Mouse (Mus musculus) lung, postnatal 0 days (tissue): ENCODE data around the gene Gm2663. TPM values are rescaled to one million over a fixed set of nuclear protein-coding genes. Genes with fewer than 3 reads are reported as not detected.
"Not testable (repeated sequence)": the region's sequence is repeated elsewhere in the genome, so short reads cannot be mapped to it uniquely, and the experiment has no call there.

ENCODE experiments used
- ATAC-seq: fragments of 200-750 bp; cut with Nextera tagmentation; 2 replicates; pipeline ENCODE4 v1.8.0; 2017; ENCODE audit warnings: moderate library complexity
- DNase-seq: peaks from one replicate; pipeline ENCODE4 v3.0.0-alpha.2; 2016; ENCODE audit warnings: low spot score
- H3K27ac ChIP-seq: fragments of 300-500 bp; sonication (generic); 2 replicates; pipeline ENCODE4 v1.5.1; 2014; ENCODE audit warnings: antibody characterized with exemption, mild to moderate bottlenecking, low read length, mixed read lengths
- H3K27me3 ChIP-seq: fragments of 300-500 bp; sonication (generic); replicated peaks from 2 replicates; pipeline ENCODE4 v1.6.1; 2014; ENCODE audit warnings: low read length, mixed read lengths; ENCODE audit not compliant: insufficient read depth
- H3K36me3 ChIP-seq: fragments of 300-500 bp; sonication (generic); 2 replicates; pipeline ENCODE4 v1.6.1; 2014; ENCODE audit warnings: low read length, mixed read lengths; ENCODE audit not compliant: insufficient read depth
- H3K4me1 ChIP-seq: fragments of 300-500 bp; sonication (generic); 2 replicates; pipeline ENCODE4 v1.6.1; 2014; ENCODE audit warnings: antibody characterized with exemption, low read depth, low read length, mixed read lengths; ENCODE audit not compliant: insufficient read depth
- H3K4me2 ChIP-seq: fragments of 300-500 bp; sonication (generic); replicated peaks from 2 replicates; pipeline ENCODE4 v1.6.1; 2014; ENCODE audit warnings: low read depth, mild to moderate bottlenecking, low read length, moderate library complexity, mixed read lengths
- H3K4me3 ChIP-seq: fragments of 300-500 bp; sonication (generic); 2 replicates; pipeline ENCODE4 v1.5.1; 2014; ENCODE audit warnings: low read depth, low read length
- H3K9ac ChIP-seq: fragments of 300-500 bp; sonication (generic); replicated peaks from 2 replicates; pipeline ENCODE4 v1.6.1; 2014; ENCODE audit warnings: low read depth, mild to moderate bottlenecking
- H3K9me3 ChIP-seq: fragments of 300-500 bp; sonication (generic); 2 replicates; pipeline ENCODE4 v1.6.1; 2016; ENCODE audit warnings: low read length, mixed read lengths
- CTCF ChIP-seq: IDR thresholded peaks from 2 replicates; pipeline ENCODE4 v1.5.1; 2016; ENCODE audit warnings: antibody characterized with exemption, mild to moderate bottlenecking
- EP300 ChIP-seq: IDR thresholded peaks from 2 replicates; pipeline ENCODE4 v1.6.1; 2016; ENCODE audit warnings: antibody characterized with exemption, mild to moderate bottlenecking, control low read depth
- WGBS: fragments of 180-500 bp; shearing (Covaris S2); extraction: QIAGEN DNeasy Blood & Tissue Kit; methylation state at CpG from one replicate; pipeline ENCODE4 v1.1.7; 2014; 5-methylcytosine and 5-hydroxymethylcytosine counted together
- polyA plus RNA-seq: library from polyadenylated mRNA; unstranded; fragments of >200 nt; fragmentation: Nextera tagmentation; extraction: Ambion mirVana; gene quantifications from 2 replicates; pipeline ENCODE4 v1.2.1, GENCODE M21; 2015

Gm2663 gene
- polyA plus RNA-seq = not detected in 2 replicates

DNA sequence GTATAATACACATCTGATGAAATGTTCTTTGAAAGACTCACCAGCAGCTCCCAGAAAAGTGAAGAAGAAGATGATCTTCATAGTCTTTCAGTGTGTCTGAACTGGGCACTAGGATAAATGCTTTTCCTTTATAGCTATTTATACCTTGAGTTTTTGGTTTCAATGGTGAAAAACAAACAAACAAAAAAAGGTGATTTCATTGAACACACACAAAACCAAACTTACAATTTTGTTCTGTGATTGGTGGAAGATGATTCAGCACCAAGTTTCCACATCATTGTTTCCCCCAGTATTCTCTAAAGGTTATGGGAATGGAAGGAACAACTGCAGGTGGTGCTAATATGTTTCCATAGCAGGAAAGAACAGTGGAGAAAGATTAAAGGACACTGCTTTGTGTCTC lies at the start of gene Gm2663:
Gm2663 (minus strand) TSS at position 101 of the 400 bp plus-strand sequence.
- not testable (repeated sequence) for H3K4me3 ChIP-seq, H3K27me3 ChIP-seq, DNase-seq, H3K4me2 ChIP-seq, H3K27ac ChIP-seq, H3K4me1 ChIP-seq, H3K9me3 ChIP-seq, H3K36me3 ChIP-seq, ATAC-seq, H3K9ac ChIP-seq

DNA sequence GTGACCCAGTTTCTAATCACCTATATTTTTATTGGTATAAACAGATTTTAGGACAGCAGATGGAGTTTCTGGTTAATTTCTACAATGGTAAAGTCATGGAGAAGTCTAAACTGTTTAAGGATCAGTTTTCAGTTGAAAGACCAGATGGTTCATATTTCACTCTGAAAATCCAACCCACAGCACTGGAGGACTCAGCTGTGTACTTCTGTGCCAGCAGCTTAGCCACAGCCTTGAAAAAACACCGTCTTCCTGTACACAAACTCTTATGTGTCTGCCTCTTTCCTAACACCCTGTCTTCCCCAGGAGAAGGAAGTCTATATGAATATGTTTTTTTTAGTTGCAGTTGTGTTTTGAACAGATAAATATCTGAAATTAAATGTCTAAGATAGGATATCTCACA lies 49.3 kb upstream of the Gm2663 start:
- no peak overlapping the region for H3K9ac ChIP-seq
- H3K4me1 ChIP-seq = no peaks in the 10 kb centered on the region
- H3K4me3 ChIP-seq = no peak overlapping the region
- no peak for DNase-seq
- H3K4me2 ChIP-seq = no peak overlapping the region
- no peak for TF ChIP-seq EP300
- no peak for TF ChIP-seq CTCF
- WGBS = 39% methylated on average over 1 of the region's 1 CpGs
- ATAC-seq = no peak
- no peaks in the 10 kb centered on the region for H3K27me3 ChIP-seq
- no peaks in the 10 kb centered on the region for H3K36me3 ChIP-seq
- H3K9me3 ChIP-seq = no peaks in the 10 kb centered on the region
- no peak overlapping the region for H3K27ac ChIP-seq

DNA sequence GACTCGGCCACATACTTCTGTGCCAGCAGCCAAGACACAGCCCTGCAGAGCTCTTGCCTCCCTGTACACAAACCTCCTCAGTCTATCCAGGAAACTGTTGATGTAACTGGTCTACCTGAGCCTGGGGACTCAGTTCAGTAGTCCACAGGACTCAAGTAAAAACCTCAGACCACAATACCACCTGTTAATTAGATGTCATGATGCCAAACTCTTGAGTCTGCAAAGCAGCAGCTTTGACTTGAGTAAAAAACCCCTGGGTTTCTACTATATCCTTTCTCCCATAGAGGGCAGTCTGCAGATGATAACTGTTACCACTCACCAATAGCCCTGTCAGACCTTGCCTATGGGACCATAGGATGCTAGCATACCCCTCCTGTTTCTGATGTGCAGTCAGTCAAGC lies 48.7 kb upstream of the Gm2663 start:
- DNase-seq (no peak), ATAC-seq (no peak)
- Histone ChIP-seq H3K4me3 (no peak overlapping the region), H3K4me2 (no peak overlapping the region), H3K27ac (no peak overlapping the region), H3K9ac (no peak overlapping the region), H3K9me3 (no peaks in the 10 kb centered on the region), H3K27me3 (no peaks in the 10 kb centered on the region), H3K4me1 (no peaks in the 10 kb centered on the region), H3K36me3 (no peaks in the 10 kb centered on the region)
- WGBS = 68% methylated on average over 1 of the region's 1 CpGs
- no peak for TF ChIP-seq CTCF
- no peak for TF ChIP-seq EP300

DNA sequence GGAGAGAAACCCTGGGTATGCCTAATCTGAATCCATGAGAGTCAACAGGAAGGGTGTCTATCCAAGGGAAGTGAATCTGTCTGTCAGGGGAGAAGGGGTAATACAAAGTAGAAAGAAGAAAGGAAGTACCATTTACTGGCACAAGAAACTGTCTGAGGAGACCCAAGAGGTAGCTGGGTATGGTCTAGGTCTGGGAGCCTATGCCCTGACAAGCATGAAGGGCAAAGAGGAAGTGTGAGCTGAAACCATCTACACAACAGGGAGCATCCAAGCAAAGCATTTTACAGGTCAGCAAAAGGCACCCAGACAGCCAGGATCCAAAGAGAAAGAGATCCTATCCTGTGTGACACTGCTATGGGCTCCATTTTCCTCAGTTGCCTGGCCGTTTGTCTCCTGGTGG lies 47.9 kb upstream of the Gm2663 start:
- Histone ChIP-seq H3K36me3 (no peaks in the 10 kb centered on the region), H3K27me3 (no peaks in the 10 kb centered on the region), H3K9me3 (no peaks in the 10 kb centered on the region), H3K4me1 (no peaks in the 10 kb centered on the region), H3K4me2 (no peak overlapping the region), H3K27ac (no peak overlapping the region), H3K9ac (no peak overlapping the region), H3K4me3 (no peak overlapping the region)
- no peak for ATAC-seq
- no peak for DNase-seq
- TF ChIP-seq CTCF = no peak
- TF ChIP-seq EP300 = no peak
- WGBS = 76% methylated on average over 1 of the region's 1 CpGs

DNA sequence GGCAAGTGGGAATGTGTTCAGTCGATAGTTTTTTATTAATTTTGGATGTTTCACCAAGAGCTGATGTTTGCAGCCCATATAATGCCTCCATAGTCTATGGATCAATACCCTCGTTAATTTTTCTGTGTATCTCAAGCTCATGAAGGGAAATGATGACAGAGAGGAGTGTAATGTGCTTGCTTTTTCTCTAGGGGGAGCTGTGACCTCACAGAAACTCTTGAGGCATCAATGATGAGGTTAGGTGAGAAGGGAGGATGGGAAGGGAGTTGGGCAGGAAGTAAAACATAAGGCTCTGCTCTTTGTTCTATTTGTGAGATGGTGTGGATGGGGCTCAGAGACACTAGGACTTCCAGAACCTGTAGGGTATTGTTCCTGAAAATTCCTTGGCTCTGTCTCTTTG lies 47.3 kb upstream of the Gm2663 start:
- peak; percentile 16; the same call in 1 of the 2 replicates for TF ChIP-seq CTCF
- no peak for TF ChIP-seq EP300
- 50% methylated on average over 2 of the region's 2 CpGs for WGBS
- DNase-seq (no peak), ATAC-seq (no peak)
- no peaks in the 10 kb centered on the region for H3K9me3 ChIP-seq
- no peak overlapping the region for H3K27ac ChIP-seq
- H3K9ac ChIP-seq = no peak overlapping the region
- no peaks in the 10 kb centered on the region for H3K36me3 ChIP-seq
- H3K4me1 ChIP-seq = no peaks in the 10 kb centered on the region
- H3K27me3 ChIP-seq = no peaks in the 10 kb centered on the region
- H3K4me3 ChIP-seq = no peak overlapping the region
- H3K4me2 ChIP-seq = no peak overlapping the region

DNA sequence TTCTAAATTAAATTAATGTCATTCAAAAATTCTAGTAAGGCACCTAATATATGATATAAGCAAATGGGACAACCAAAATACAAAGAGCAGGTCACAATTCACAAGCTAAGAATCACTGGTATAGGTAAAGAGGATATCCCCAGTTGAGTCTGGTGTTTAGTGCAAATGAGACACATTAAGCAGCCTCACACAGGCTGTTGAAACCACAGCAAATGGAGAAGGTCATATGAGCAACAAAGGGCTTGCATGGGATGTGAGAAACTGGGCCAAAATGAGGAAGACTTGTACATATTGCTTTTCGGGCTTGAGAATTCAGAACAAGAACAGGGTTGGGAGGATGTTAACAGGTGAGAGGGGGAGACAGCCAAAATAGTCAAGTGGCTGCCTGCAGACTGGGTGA lies 45.5 kb upstream of the Gm2663 start:
- Histone ChIP-seq H3K9ac (no peak overlapping the region), H3K4me1 (no peaks in the 10 kb centered on the region)
- TF ChIP-seq EP300 (no peak), CTCF (no peak)

DNA sequence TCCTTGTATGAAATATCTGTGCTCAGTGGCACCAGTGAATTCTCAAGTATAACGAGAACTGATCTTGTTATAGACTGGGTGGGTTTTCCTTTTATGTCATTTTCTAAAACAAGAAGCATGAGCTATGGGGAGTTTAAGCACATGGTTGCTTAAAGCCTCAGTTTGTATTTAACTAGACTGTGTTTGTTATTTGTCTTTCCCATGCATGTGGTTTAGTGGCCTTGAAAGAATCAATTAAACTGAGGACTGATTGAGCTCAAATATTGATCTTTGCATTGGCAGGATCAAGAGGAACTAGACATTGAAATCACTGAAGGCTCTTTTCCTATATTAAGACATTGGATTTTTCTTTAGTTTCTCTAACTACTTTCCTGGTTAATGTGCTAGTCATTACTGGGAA lies 45.0 kb upstream of the Gm2663 start:
- H3K27ac ChIP-seq = no peak overlapping the region
- no peaks in the 10 kb centered on the region for H3K36me3 ChIP-seq
- no peak overlapping the region for H3K9ac ChIP-seq
- H3K4me2 ChIP-seq = no peak overlapping the region
- no peaks in the 10 kb centered on the region for H3K4me1 ChIP-seq
- 56% methylated on average over 1 of the region's 1 CpGs for WGBS
- H3K27me3 ChIP-seq = no peaks in the 10 kb centered on the region
- no peak for ATAC-seq
- TF ChIP-seq CTCF (no peak), EP300 (no peak)
- no peak for DNase-seq
- H3K4me3 ChIP-seq = no peak overlapping the region
- no peaks in the 10 kb centered on the region for H3K9me3 ChIP-seq

More for the DNA sequence above, 45.5 kb upstream of the Gm2663 start:
- Histone ChIP-seq H3K9me3 (no peaks in the 10 kb centered on the region), H3K36me3 (no peaks in the 10 kb centered on the region), H3K4me3 (no peak overlapping the region), H3K4me2 (no peak overlapping the region), H3K27ac (no peak overlapping the region), H3K27me3 (no peaks in the 10 kb centered on the region)
- WGBS = 74% methylated on average over 1 of the region's 1 CpGs
- DNase-seq (no peak), ATAC-seq (no peak)
